Mouse (Mus musculus): ENCODE measurements around the gene Ndufaf8. TPM values are rescaled to one million over a fixed set of nuclear protein-coding genes. Genes with fewer than 3 reads are reported as not detected.
A peak's percentile ranks its signal among the peaks of the same experiment; 100 is the strongest.

The Ndufaf8 gene
- polyA plus RNA-seq, 1 experiment from 2014 or later = 62.0 TPM

GRCm38 (mm10) chr11:120092817-120093591 is 5.7 kb upstream of the Ndufaf8 start:
- H3K36me3 ChIP-seq (replicated peaks) = peaks cover 62% of the 10 kb centered on the region
- H3K4me3 ChIP-seq (replicated peaks) = no peak overlapping the region
- WGBS = 81% methylated on average over 23 of the region's 23 CpGs
- peaks cover 8% of the 10 kb centered on the region for H3K4me1 ChIP-seq
- H3K9ac ChIP-seq = no peak overlapping the region; the same call in 1 of the 2 replicates
- no peak overlapping the region for H3K27ac ChIP-seq
- no peaks in the 10 kb centered on the region for H3K27me3 ChIP-seq
- no peak for ATAC-seq (ENCODE audit: low FRiP score)
- H3K9me3 ChIP-seq = no peaks in the 10 kb centered on the region
- H3K4me2 ChIP-seq = no peak overlapping the region

GRCm38 (mm10) chr11:120101036-120101435 is 2.3 kb downstream of the Ndufaf8 start:
- H3K27ac ChIP-seq = no peak overlapping the region
- peaks cover 37% of the 10 kb centered on the region for H3K36me3 ChIP-seq (replicated peaks)
- no peak for ATAC-seq (ENCODE audit: low FRiP score)
- peaks cover 29% of the 10 kb centered on the region for H3K4me1 ChIP-seq
- H3K27me3 ChIP-seq = no peaks in the 10 kb centered on the region
- no peaks in the 10 kb centered on the region for H3K9me3 ChIP-seq
- no peak overlapping the region for H3K4me3 ChIP-seq (replicated peaks)
- H3K4me2 ChIP-seq = no peak overlapping the region
- 6% methylated on average over 3 of the region's 3 CpGs for WGBS
- no peak overlapping the region for H3K9ac ChIP-seq

- ATAC-seq (ENCODE audit: low FRiP score) = no peak
- peaks cover 55% of the 10 kb centered on the region for H3K36me3 ChIP-seq (replicated peaks)
- 94% methylated on average over 3 of the region's 3 CpGs for WGBS
Observed at GRCm38 (mm10) chr11:120103431-120103997, 4.8 kb downstream of the Ndufaf8 start.

GRCm38 (mm10) chr11:120107026-120107425 is 8.3 kb downstream of the Ndufaf8 start:
- no peak overlapping the region for H3K27ac ChIP-seq
- 83% methylated on average over 2 of the region's 2 CpGs for WGBS
- no peak overlapping the region for H3K4me3 ChIP-seq (replicated peaks)

More at GRCm38 (mm10) chr11:120103431-120103997, 4.8 kb downstream of the Ndufaf8 start:
- no peaks in the 10 kb centered on the region for H3K9me3 ChIP-seq
- no peak overlapping the region for H3K9ac ChIP-seq
- no peak overlapping the region for H3K27ac ChIP-seq
- no peaks in the 10 kb centered on the region for H3K27me3 ChIP-seq
- no peak overlapping the region for H3K4me3 ChIP-seq (replicated peaks)
- H3K4me2 ChIP-seq = no peak overlapping the region
- H3K4me1 ChIP-seq = peaks cover 18% of the 10 kb centered on the region

GRCm38 (mm10) chr11:120107796-120108195 is 9.1 kb downstream of the Ndufaf8 start:
- 87% methylated on average over 9 of the region's 9 CpGs for WGBS
- no peaks in the 10 kb centered on the region for H3K27me3 ChIP-seq
- peaks cover 68% of the 10 kb centered on the region for H3K36me3 ChIP-seq (replicated peaks)
- no peak overlapping the region for H3K4me2 ChIP-seq
- no peak overlapping the region for H3K27ac ChIP-seq
- H3K4me3 ChIP-seq (replicated peaks) = no peak overlapping the region
- no peak overlapping the region for H3K9ac ChIP-seq
- H3K4me1 ChIP-seq = no peaks in the 10 kb centered on the region
- no peaks in the 10 kb centered on the region for H3K9me3 ChIP-seq
- no peak for ATAC-seq (ENCODE audit: low FRiP score)

More at GRCm38 (mm10) chr11:120107026-120107425, 8.3 kb downstream of the Ndufaf8 start:
- H3K36me3 ChIP-seq (replicated peaks) = peaks cover 64% of the 10 kb centered on the region
- H3K27me3 ChIP-seq = no peaks in the 10 kb centered on the region
- H3K9ac ChIP-seq = no peak overlapping the region
- no peaks in the 10 kb centered on the region for H3K9me3 ChIP-seq
- no peak for ATAC-seq (ENCODE audit: low FRiP score)
- H3K4me2 ChIP-seq = no peak overlapping the region
- H3K4me1 ChIP-seq = no peaks in the 10 kb centered on the region

- Histone ChIP-seq H3K4me3 (replicated peaks) (no peak overlapping the region), H3K36me3 (replicated peaks) (peaks cover 68% of the 10 kb centered on the region), H3K9me3 (no peaks in the 10 kb centered on the region), H3K9ac (no peak overlapping the region), H3K27me3 (no peaks in the 10 kb centered on the region), H3K4me1 (no peaks in the 10 kb centered on the region), H3K4me2 (no peak overlapping the region), H3K27ac (no peak overlapping the region)
- 67% methylated on average over 14 of the region's 14 CpGs for WGBS
- no peak for ATAC-seq (ENCODE audit: low FRiP score)
Observed at GRCm38 (mm10) chr11:120109558-120110210, 11.0 kb downstream of the Ndufaf8 start.

GRCm38 (mm10) chr11:120110554-120110953 is 11.8 kb downstream of the Ndufaf8 start:
- no peaks in the 10 kb centered on the region for H3K4me1 ChIP-seq
- H3K4me3 ChIP-seq (replicated peaks) = no peak overlapping the region
- ATAC-seq (ENCODE audit: low FRiP score) = 0 out of 2 replicates have a peak, but pooled peaks have one; percentile 23
- 72% methylated on average over 7 of the region's 7 CpGs for WGBS
- no peak overlapping the region for H3K4me2 ChIP-seq
- no peak overlapping the region for H3K27ac ChIP-seq
- no peaks in the 10 kb centered on the region for H3K27me3 ChIP-seq
- no peaks in the 10 kb centered on the region for H3K9me3 ChIP-seq
- no peak overlapping the region for H3K9ac ChIP-seq
- H3K36me3 ChIP-seq (replicated peaks) = peaks cover 68% of the 10 kb centered on the region

- ATAC-seq (ENCODE audit: low FRiP score) = no peak
- no peaks in the 10 kb centered on the region for H3K27me3 ChIP-seq
- H3K9ac ChIP-seq = no peak overlapping the region
- no peaks in the 10 kb centered on the region for H3K4me1 ChIP-seq
- peaks cover 67% of the 10 kb centered on the region for H3K36me3 ChIP-seq (replicated peaks)
- no peaks in the 10 kb centered on the region for H3K9me3 ChIP-seq
- no peak overlapping the region for H3K27ac ChIP-seq
- 4% methylated on average over 2 of the region's 2 CpGs for WGBS
- no peak overlapping the region for H3K4me2 ChIP-seq
- H3K4me3 ChIP-seq (replicated peaks) = no peak overlapping the region
Observed at GRCm38 (mm10) chr11:120111033-120111432, 12.3 kb downstream of the Ndufaf8 start.

GRCm38 (mm10) chr11:120112136-120112535 is 13.4 kb downstream of the Ndufaf8 start:
- Histone ChIP-seq H3K27ac (no peak overlapping the region), H3K4me3 (replicated peaks) (no peak overlapping the region), H3K36me3 (replicated peaks) (peaks cover 65% of the 10 kb centered on the region), H3K9me3 (no peaks in the 10 kb centered on the region), H3K4me1 (no peaks in the 10 kb centered on the region), H3K27me3 (no peaks in the 10 kb centered on the region), H3K9ac (no peak overlapping the region), H3K4me2 (no peak overlapping the region)
- WGBS = 84% methylated on average over 4 of the region's 4 CpGs
- no peak for ATAC-seq (ENCODE audit: low FRiP score)

GRCm38 (mm10) chr11:120114488-120115215 is 15.9 kb downstream of the Ndufaf8 start:
- Histone ChIP-seq H3K9me3 (no peaks in the 10 kb centered on the region), H3K4me1 (no peaks in the 10 kb centered on the region), H3K4me2 (no peak overlapping the region), H3K36me3 (replicated peaks) (peaks cover 48% of the 10 kb centered on the region), H3K27me3 (no peaks in the 10 kb centered on the region), H3K27ac (no peak overlapping the region), H3K9ac (no peak overlapping the region), H3K4me3 (replicated peaks) (no peak overlapping the region)
- WGBS = 91% methylated on average over 21 of the region's 21 CpGs
- ATAC-seq (ENCODE audit: low FRiP score) = no peak

GRCm38 (mm10) chr11:120117626-120118025 is 18.9 kb downstream of the Ndufaf8 start:
- H3K4me3 ChIP-seq (replicated peaks) = no peak overlapping the region
- no peaks in the 10 kb centered on the region for H3K4me1 ChIP-seq
- H3K36me3 ChIP-seq (replicated peaks) = peaks cover 38% of the 10 kb centered on the region
- H3K4me2 ChIP-seq = no peak overlapping the region
- ATAC-seq (ENCODE audit: low FRiP score) = no peak
- H3K9me3 ChIP-seq = no peaks in the 10 kb centered on the region
- no peak overlapping the region for H3K27ac ChIP-seq
- no peaks in the 10 kb centered on the region for H3K27me3 ChIP-seq
- no peak overlapping the region for H3K9ac ChIP-seq
- WGBS = 88% methylated on average over 2 of the region's 2 CpGs

- Histone ChIP-seq H3K36me3 (replicated peaks) (peaks cover 37% of the 10 kb centered on the region), H3K27ac (no peak overlapping the region), H3K9ac (no peak overlapping the region), H3K4me3 (replicated peaks) (no peak overlapping the region), H3K4me2 (no peak overlapping the region), H3K9me3 (no peaks in the 10 kb centered on the region), H3K4me1 (no peaks in the 10 kb centered on the region), H3K27me3 (no peaks in the 10 kb centered on the region)
- WGBS = 95% methylated on average over 7 of the region's 7 CpGs
- no peak for ATAC-seq (ENCODE audit: low FRiP score)
Observed at GRCm38 (mm10) chr11:120119108-120119507, 20.4 kb downstream of the Ndufaf8 start.
